Mouse (Mus musculus) small intestine, adult 2 months (tissue): ENCODE measurements around the gene Gtf3a.
"Not testable (repeated sequence)": the region's sequence is repeated elsewhere in the genome, so short reads cannot be mapped to it uniquely, and the experiment has no call there.

Source experiments
- CTCF ChIP-seq: fragments of 200-500 bp; IDR thresholded peaks from 2 replicates; pipeline ENCODE4 v1.5.1; 2012; ENCODE audit warnings: low read depth, mild to moderate bottlenecking, control low read depth, inconsistent platforms, low read length, moderate library complexity, mixed read lengths; ENCODE audit not compliant: insufficient replicate concordance, insufficient read length; ENCODE audit errors: extremely low read depth
- POLR2A ChIP-seq: fragments of 200-500 bp; IDR thresholded peaks from 2 replicates; pipeline ENCODE4 v1.6.1; 2012; ENCODE audit warnings: low read depth, mild to moderate bottlenecking, control low read depth, inconsistent platforms, low read length, moderate library complexity

DNA sequence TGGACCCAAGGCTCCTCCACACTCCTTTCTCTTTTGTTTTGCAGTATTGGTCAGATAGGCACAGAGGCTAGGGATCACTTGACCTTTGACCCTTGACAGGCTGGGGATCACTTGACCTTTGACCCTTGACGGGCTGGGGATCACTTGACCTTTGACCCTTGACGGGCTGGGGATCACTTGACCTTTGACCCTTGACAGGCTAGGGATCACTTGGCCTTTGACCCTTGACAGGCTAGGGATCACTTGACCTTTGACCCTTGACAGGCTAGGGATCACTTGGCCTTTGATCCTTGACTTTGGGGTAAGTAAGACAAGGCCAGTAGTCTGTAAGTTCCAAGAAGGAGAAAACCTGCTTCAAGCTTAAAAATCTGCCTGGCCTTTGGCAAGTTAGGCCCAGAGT lies 6.5 kb upstream of the Gtf3a start:
- TF ChIP-seq CTCF, POLR2A: not testable (repeated sequence)
